Mouse (Mus musculus) myocyte (in vitro differentiated cells): Measurements from ENCODE around the gene Tlr4.

Experiments
- MYOD1 ChIP-seq, 3 experiments: IDR thresholded peaks; one replicate each; pipeline ENCODE4 v1.6.1; 2011; ENCODE audit warnings: control low read depth in 2 of 3, low read depth in 2 of 3, mild to moderate bottlenecking in 2 of 3, moderate library complexity in 1 of 3; ENCODE audit not compliant: insufficient read length in 2 of 3, control insufficient read depth in 1 of 3
- MYOG ChIP-seq, 3 experiments: IDR thresholded peaks; one replicate each; pipeline ENCODE4 v1.6.1; 2011; ENCODE audit warnings: control low read depth in 2 of 3, low read depth in 2 of 3, mild to moderate bottlenecking in 2 of 3; ENCODE audit not compliant: insufficient read length in 2 of 3, control insufficient read depth in 1 of 3, insufficient read depth in 1 of 3
- USF1 ChIP-seq: IDR thresholded peaks from one replicate; pipeline ENCODE4 v1.6.1; 2011; ENCODE audit warnings: low read depth, mild to moderate bottlenecking, control low read depth, moderate library complexity

DNA sequence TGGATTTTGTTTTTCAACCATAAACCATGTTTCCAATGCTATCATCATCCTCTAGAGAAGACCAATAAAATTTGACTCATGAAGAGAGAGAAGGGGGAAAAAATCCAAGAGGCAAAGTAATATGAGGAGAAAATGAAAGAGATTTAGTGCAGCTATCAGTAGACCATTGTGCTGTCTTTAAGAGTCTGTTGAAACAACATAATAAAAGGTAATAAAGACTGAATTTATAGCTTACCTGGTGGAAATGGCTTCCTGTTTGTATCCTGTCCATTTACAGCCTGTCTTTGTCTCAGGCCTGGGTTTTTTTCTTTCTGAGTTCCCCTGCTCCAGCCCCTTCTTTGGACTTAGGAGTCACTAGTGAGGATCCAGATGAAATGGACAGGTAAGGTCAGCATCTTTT is 81.0 kb downstream of the Tlr4 start:
- TF ChIP-seq USF1 (no peak), MYOG (IDR thresholded peaks at IDR 0.05; ENCODE audit: control insufficient read depth in 1 of 3, insufficient read depth in 1 of 3, insufficient read length in 2 of 3, low read depth in 2 of 3) (no peak), MYOD1 (IDR thresholded peaks at IDR 0.05; ENCODE audit: control insufficient read depth in 1 of 3, insufficient read length in 2 of 3, low read depth in 2 of 3) (no peak)
